Mouse (Mus musculus) neural tube, embryonic 15.5 days (tissue): Measurements from ENCODE around the gene Aes. TPM values are rescaled to one million over a fixed set of nuclear protein-coding genes. Genes with fewer than 3 reads are reported as not detected.

ENCODE experiments used
- ATAC-seq: fragments of 200-750 bp; cut with Nextera tagmentation; 2 replicates; pipeline ENCODE4 v1.8.0; 2017; ENCODE audit warnings: mild to moderate bottlenecking, moderate TSS enrichment, moderate library complexity; ENCODE audit not compliant: low FRiP score
- H3K27ac ChIP-seq: fragments of 300-500 bp; sonication (generic); replicated peaks from 2 replicates; pipeline ENCODE4 v1.5.1; 2015; ENCODE audit warnings: mild to moderate bottlenecking, inconsistent platforms
- H3K27me3 ChIP-seq: fragments of 300-500 bp; sonication (generic); replicated peaks from 2 replicates; pipeline ENCODE4 v1.6.1; 2015; ENCODE audit warnings: inconsistent platforms
- H3K36me3 ChIP-seq: fragments of 300-500 bp; sonication (generic); 2 replicates; pipeline ENCODE4 v1.6.1; 2015; ENCODE audit warnings: inconsistent platforms
- H3K4me1 ChIP-seq: fragments of 300-500 bp; sonication (generic); 2 replicates; pipeline ENCODE4 v1.6.1; 2015; ENCODE audit warnings: inconsistent platforms
- H3K4me2 ChIP-seq: fragments of 300-500 bp; sonication (generic); 2 replicates; pipeline ENCODE4 v1.6.1; 2015; ENCODE audit warnings: inconsistent platforms, mild to moderate bottlenecking, moderate library complexity
- H3K4me3 ChIP-seq: fragments of 300-500 bp; sonication (generic); replicated peaks from 2 replicates; pipeline ENCODE4 v1.5.1; 2015; ENCODE audit warnings: mild to moderate bottlenecking, inconsistent platforms
- H3K9ac ChIP-seq: fragments of 300-500 bp; sonication (generic); replicated peaks from 2 replicates; pipeline ENCODE4 v1.6.1; 2015; ENCODE audit warnings: mild to moderate bottlenecking, inconsistent platforms
- H3K9me3 ChIP-seq: fragments of 300-500 bp; sonication (generic); replicated peaks from 2 replicates; pipeline ENCODE4 v1.6.1; 2016; ENCODE audit warnings: inconsistent platforms
- WGBS: fragments of 180-500 bp; shearing (Covaris S2); methylation state at CpG from one replicate; pipeline ENCODE4 v1.1.7; 2015; ENCODE audit warnings: mixed read lengths; 5-methylcytosine and 5-hydroxymethylcytosine counted together
- polyA plus RNA-seq: library from polyadenylated mRNA; unstranded; fragments of >200 nt; fragmentation: Nextera tagmentation; extraction: Ambion mirVana; gene quantifications from 2 replicates; pipeline ENCODE4 v1.2.1, GENCODE M21; 2015

Aes gene
- 771 and 825 TPM in 2 replicates for polyA plus RNA-seq

GRCm38 (mm10) chr10:81559163-81559626 lies at the start of gene Aes:
Gene Aes (plus strand): TSS chr10:81559488.
- Histone ChIP-seq H3K4me3 (peak within 1 kb of the TSS; percentile 86), H3K36me3 (peaks cover 6% of the 10 kb centered on the region), H3K9ac (peak within 1 kb of the TSS; percentile 96), H3K4me1 (peaks cover 47% of the 10 kb centered on the region), H3K4me2 (peak within 1 kb of the TSS; percentile 92), H3K9me3 (no peaks in the 10 kb centered on the region), H3K27ac (peak within 1 kb of the TSS; percentile 86), H3K27me3 (no peaks in the 10 kb centered on the region)
- under 1% methylated on average over 31 of the region's 53 CpGs for WGBS
- peak; percentile 73 for ATAC-seq

DNA sequence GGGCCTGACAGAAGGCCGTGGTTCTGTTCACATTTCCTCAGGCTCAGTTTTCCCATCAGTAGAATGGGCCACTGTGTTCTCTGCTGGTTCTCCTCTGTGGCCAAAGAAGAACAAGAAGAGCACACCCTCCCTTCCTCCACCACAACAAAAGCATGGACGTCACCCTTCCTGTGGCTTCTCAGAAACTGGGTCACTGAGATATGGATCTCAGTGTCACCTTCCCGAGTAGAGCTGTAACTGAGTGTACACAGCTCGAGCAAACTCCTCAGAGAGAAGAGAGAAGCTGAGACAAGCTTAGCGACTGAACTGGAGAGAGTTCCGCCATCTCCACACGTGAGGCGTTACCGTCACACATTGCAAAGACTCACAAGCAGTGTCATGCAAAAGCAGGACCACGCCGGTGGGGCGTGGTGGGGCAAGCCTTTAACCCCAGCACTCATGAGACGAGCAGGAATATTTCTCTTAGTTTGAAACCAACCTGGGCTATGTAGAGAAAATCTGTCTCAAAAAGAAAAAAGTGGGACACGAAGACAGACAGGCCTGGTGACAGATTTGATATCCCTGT lies 49.0 kb upstream of the Aes start:
- Histone ChIP-seq H3K36me3 (no peaks in the 10 kb centered on the region), H3K4me2 (no peak overlapping the region), H3K9ac (no peak overlapping the region), H3K4me1 (no peaks in the 10 kb centered on the region), H3K4me3 (no peak overlapping the region), H3K9me3 (no peaks in the 10 kb centered on the region), H3K27me3 (peaks cover 15% of the 10 kb centered on the region), H3K27ac (no peak overlapping the region)
- WGBS = 86% methylated on average over 14 of the region's 14 CpGs
- ATAC-seq = no peak

DNA sequence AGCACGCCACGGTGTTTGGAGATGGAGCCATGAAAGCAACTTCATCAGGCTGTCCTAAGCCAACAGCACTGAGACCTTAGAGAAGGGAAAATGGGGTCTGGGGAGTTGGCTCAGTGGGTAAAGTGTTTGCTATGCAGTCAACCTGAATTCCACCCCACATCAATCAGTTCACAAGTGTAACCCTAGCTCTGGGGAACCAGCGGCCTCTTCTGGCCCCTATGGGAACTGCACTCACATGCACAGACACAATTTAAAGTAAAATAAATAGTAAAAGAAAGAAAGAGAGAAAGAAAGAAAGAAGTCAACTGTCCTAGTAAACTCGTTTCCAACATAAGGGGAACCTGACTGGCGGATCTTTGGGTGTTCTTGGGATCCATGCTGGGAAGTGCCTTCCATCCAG lies 45.5 kb upstream of the Aes start:
- no peak overlapping the region for H3K4me2 ChIP-seq
- WGBS = 83% methylated on average over 5 of the region's 5 CpGs
- no peaks in the 10 kb centered on the region for H3K4me1 ChIP-seq
- H3K9me3 ChIP-seq = no peaks in the 10 kb centered on the region
- H3K27ac ChIP-seq = no peak overlapping the region
- no peak overlapping the region for H3K4me3 ChIP-seq
- no peak for ATAC-seq
- H3K36me3 ChIP-seq = no peaks in the 10 kb centered on the region
- H3K27me3 ChIP-seq = peaks cover 21% of the 10 kb centered on the region
- H3K9ac ChIP-seq = no peak overlapping the region

GRCm38 (mm10) chr10:81517227-81517626 lies 42.1 kb upstream of the Aes start:
- ATAC-seq = no peak
- H3K9me3 ChIP-seq = no peaks in the 10 kb centered on the region
- no peak overlapping the region for H3K4me3 ChIP-seq
- no peak overlapping the region for H3K4me2 ChIP-seq
- H3K36me3 ChIP-seq = no peaks in the 10 kb centered on the region
- H3K27ac ChIP-seq = no peak overlapping the region
- H3K27me3 ChIP-seq = peaks cover 12% of the 10 kb centered on the region
- H3K4me1 ChIP-seq = no peaks in the 10 kb centered on the region
- 79% methylated on average over 8 of the region's 8 CpGs for WGBS
- no peak overlapping the region for H3K9ac ChIP-seq

GRCm38 (mm10) chr10:81518546-81518945 lies 40.7 kb upstream of the Aes start:
- Histone ChIP-seq H3K9me3 (no peaks in the 10 kb centered on the region), H3K4me2 (no peak overlapping the region), H3K36me3 (no peaks in the 10 kb centered on the region), H3K4me1 (no peaks in the 10 kb centered on the region), H3K27ac (no peak overlapping the region), H3K27me3 (peaks cover 9% of the 10 kb centered on the region; the same call in 1 of the 2 replicates), H3K9ac (no peak overlapping the region), H3K4me3 (no peak overlapping the region)
- WGBS = 12% methylated on average over 4 of the region's 4 CpGs
- ATAC-seq = no peak

- no peak overlapping the region for H3K4me3 ChIP-seq
- ATAC-seq = no peak
- H3K4me1 ChIP-seq = no peaks in the 10 kb centered on the region
- peaks cover 15% of the 10 kb centered on the region for H3K27me3 ChIP-seq
- 92% methylated on average over 6 of the region's 6 CpGs for WGBS
- no peak overlapping the region for H3K27ac ChIP-seq
- H3K36me3 ChIP-seq = no peaks in the 10 kb centered on the region
- no peaks in the 10 kb centered on the region for H3K9me3 ChIP-seq
- no peak overlapping the region for H3K9ac ChIP-seq
- H3K4me2 ChIP-seq = no peak overlapping the region
Observed at GRCm38 (mm10) chr10:81519227-81519977, 39.9 kb upstream of the Aes start.

- no peaks in the 10 kb centered on the region for H3K4me1 ChIP-seq
- H3K9ac ChIP-seq = no peak overlapping the region
- peaks cover 15% of the 10 kb centered on the region for H3K27me3 ChIP-seq
- no peak overlapping the region for H3K4me3 ChIP-seq
- 78% methylated on average over 3 of the region's 3 CpGs for WGBS
- H3K27ac ChIP-seq = no peak overlapping the region
- no peaks in the 10 kb centered on the region for H3K9me3 ChIP-seq
- no peaks in the 10 kb centered on the region for H3K36me3 ChIP-seq
- no peak overlapping the region for H3K4me2 ChIP-seq
- no peak for ATAC-seq
Observed at GRCm38 (mm10) chr10:81519978-81520365, 39.3 kb upstream of the Aes start.

DNA sequence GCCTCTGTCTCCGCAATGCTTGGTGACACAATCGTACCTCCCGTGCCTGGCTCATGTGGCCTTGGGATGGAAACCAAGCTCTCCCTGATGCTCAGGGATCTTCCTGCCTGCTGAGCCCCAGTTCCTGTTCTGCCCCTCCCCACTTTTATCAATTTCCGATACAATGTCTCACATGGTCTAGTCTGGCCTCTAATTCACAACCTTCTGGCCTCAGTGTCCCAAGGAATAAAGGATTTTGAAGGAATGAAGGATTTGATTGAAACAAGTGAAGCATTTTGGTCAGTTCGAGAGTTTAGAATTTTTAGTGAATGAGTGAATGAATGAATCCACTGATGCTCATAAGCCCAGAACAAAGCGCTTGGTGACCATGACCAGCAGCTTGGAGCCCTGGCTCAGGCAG lies 36.1 kb upstream of the Aes start:
- Histone ChIP-seq H3K4me1 (no peaks in the 10 kb centered on the region), H3K4me2 (no peak overlapping the region), H3K27me3 (peaks cover 10% of the 10 kb centered on the region), H3K9ac (no peak overlapping the region), H3K36me3 (no peaks in the 10 kb centered on the region), H3K27ac (no peak overlapping the region), H3K4me3 (no peak overlapping the region), H3K9me3 (no peaks in the 10 kb centered on the region)
- WGBS = 80% methylated on average over 6 of the region's 6 CpGs
- ATAC-seq = no peak

GRCm38 (mm10) chr10:81523570-81523969 lies 35.7 kb upstream of the Aes start:
- no peak overlapping the region for H3K27ac ChIP-seq
- no peak overlapping the region for H3K9ac ChIP-seq
- H3K4me3 ChIP-seq = no peak overlapping the region
- H3K9me3 ChIP-seq = no peaks in the 10 kb centered on the region
- peaks cover 10% of the 10 kb centered on the region for H3K27me3 ChIP-seq
- H3K4me1 ChIP-seq = no peaks in the 10 kb centered on the region
- WGBS = 28% methylated on average over 19 of the region's 19 CpGs
- no peak for ATAC-seq
- no peaks in the 10 kb centered on the region for H3K36me3 ChIP-seq
- H3K4me2 ChIP-seq = no peak overlapping the region

DNA sequence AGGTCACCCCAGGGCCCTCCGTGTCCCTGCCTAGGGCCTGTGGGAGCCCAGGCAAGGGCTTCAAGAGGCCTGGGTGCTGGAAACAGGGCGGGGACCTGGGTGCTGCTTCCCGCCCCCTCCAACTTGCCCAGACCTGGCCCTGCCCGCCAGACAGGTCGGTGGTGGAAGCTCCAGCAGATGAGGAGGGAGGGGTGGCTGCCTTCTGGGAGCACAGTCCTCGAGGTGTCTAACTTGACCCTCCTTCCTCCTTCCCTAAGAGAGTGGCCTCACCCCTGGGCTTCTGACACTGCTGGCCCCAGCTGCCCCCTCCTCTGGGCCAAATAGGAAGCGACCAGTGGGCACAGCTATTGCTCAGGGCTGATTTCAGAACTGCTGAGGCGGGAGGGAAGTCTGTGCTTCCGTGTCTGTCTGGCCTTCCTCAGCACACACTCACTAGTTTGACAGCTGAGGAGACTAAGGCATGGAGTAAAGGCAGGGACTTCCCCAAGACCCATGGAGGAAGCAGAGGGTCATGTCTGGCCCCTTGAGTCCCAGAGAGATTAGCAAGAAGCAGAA lies 35.2 kb upstream of the Aes start, which contains the start of gene Gna15:
TSS of gene Gna15 (minus strand) at position 175 of the 555 bp plus-strand sequence.
- H3K9ac ChIP-seq = no peak within 1 kb of the TSS
- no peak for ATAC-seq
- 21% methylated on average over 9 of the region's 9 CpGs for WGBS

DNA sequence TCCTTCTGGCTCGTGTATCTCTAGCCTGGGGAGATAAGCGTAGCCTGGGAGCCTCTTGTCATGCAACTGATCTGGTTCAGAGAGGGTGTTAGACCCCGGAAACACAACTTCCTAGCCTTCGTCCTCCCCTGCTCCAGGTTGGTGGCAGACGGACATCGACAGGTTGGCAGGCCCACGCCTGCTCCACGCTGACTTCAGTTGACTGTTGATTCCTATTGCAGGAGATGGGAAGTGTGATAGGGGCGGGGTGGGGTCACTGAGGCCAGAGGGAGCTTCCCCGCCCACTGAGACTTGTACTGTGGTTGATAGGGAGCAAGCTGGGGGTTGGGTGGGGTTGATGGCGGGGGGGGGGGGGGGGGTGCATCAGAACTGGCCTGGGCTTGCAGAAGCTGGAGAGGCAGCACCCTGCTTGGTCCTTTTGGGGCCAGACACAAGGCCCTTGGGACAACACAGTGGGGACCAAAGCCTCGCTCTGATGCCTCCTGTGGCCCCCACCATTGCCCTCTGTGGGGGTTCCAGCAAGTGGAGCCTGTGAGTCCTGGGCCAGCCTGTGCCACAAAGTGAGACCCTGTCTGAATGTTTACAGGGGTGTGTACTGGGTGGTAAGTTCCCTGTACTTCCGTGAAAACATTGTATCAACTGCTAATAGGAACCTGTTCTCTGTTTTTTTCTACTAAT lies 34.1 kb upstream of the Aes start:
- no peak overlapping the region for H3K27ac ChIP-seq
- H3K9ac ChIP-seq = no peak overlapping the region
- whole genome bisulfite sequencing = 76% methylated on average over 12 of the region's 13 CpGs
- H3K4me3 ChIP-seq = no peak overlapping the region
- peaks cover 10% of the 10 kb centered on the region for H3K27me3 ChIP-seq
- ATAC-seq = no peak
- no peak overlapping the region for H3K4me2 ChIP-seq
- no peaks in the 10 kb centered on the region for H3K4me1 ChIP-seq
- peaks cover 15% of the 10 kb centered on the region for H3K36me3 ChIP-seq
- H3K9me3 ChIP-seq = no peaks in the 10 kb centered on the region

More for the DNA sequence above, 35.2 kb upstream of the Aes start, which contains the start of gene Gna15:
- no peak within 1 kb of the TSS for H3K4me3 ChIP-seq
- no peak within 1 kb of the TSS for H3K4me2 ChIP-seq
- peaks cover 5% of the 10 kb centered on the region for H3K36me3 ChIP-seq
- peaks cover 10% of the 10 kb centered on the region for H3K27me3 ChIP-seq
- H3K27ac ChIP-seq = no peak within 1 kb of the TSS
- H3K9me3 ChIP-seq = no peaks in the 10 kb centered on the region
- no peaks in the 10 kb centered on the region for H3K4me1 ChIP-seq
